Mouse (Mus musculus): Measurements from ENCODE around the gene Snx20.

GRCm38 (mm10) chr8:88659873-88660272, 23.9 kb upstream of the Snx20 start:
- TF ChIP-seq POLR2A (IDR thresholded peaks at IDR 0.05; ENCODE audit: borderline replicate concordance, insufficient read depth, low read length): no peak
- TF ChIP-seq CTCF (IDR thresholded peaks at IDR 0.05; ENCODE audit: borderline replicate concordance, insufficient read depth, low read depth, low read length): no peak
